Mouse (Mus musculus): ENCODE measurements at regions not wholly inside any gene's neighbourhood (a gene's known extent, or its start where the extent isn't known, plus 50 kb on each side); places are given as distances from the start of the nearest gene placed in this dataset.

- TF ChIP-seq CTCF (IDR thresholded peaks at IDR 0.05; ENCODE audit: borderline replicate concordance, extremely low read depth, insufficient read depth, insufficient read length): no peak
- TF ChIP-seq POLR2A (IDR thresholded peaks at IDR 0.05; ENCODE audit: borderline replicate concordance, extremely low read depth, insufficient read depth, insufficient read length, poor library complexity, severe bottlenecking): no peak
- no peak for DNase-seq (ENCODE audit: low read depth)
Observed at GRCm38 (mm10) chr6:127263903-127264680, 112.1 kb upstream of the Ccnd2 start.

- no peak for TF ChIP-seq CTCF (IDR thresholded peaks at IDR 0.05; ENCODE audit: borderline replicate concordance, extremely low read depth, insufficient read depth, insufficient read length)
- TF ChIP-seq POLR2A (IDR thresholded peaks at IDR 0.05; ENCODE audit: borderline replicate concordance, extremely low read depth, insufficient read depth, insufficient read length, poor library complexity, severe bottlenecking): no peak
- DNase-seq (ENCODE audit: low read depth): no peak
Observed at GRCm38 (mm10) chr6:127265063-127265775, 113.2 kb upstream of the Ccnd2 start.

DNA sequence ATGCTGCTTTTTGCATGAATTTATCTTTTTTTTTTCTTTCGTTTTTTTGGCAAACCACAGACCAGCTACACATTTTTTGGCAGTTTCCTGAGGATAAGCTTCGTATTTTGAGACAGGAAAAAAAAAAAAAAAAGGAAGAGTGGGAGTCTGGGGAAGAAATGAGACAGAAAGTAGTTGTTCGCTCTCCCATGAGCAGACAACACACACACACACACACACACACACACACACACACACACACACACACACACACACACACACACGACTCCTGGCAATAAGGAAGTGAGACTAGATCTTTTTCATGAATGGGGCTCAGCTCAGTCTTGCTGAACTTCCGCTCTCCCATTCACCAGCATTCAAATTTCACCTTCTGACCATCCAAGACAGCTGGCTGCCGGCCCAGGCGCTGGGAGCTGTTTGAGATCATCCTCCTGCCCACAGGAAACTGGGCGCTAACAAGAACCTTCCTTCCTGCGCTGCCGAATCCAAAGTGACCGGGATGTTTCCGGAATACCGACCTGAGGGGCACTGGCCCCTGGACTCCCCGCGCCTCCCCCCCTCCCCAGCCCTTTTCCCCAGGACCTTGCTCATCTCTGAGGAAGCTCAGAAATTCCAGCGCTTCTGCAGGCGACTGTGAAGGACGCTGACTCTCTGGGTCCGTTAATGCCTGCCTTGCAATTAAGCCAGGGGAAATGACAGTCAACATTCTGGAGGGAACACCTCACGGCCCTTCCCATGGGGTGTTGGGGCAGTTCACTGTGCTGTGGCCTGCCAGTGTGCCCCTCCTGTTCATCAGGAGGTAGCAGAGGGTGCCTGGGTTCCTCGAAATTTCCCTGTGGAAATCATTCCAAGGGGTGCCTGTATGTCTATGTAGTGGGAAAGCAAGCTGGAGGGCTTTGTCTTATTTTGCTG, 114.2 kb upstream of the Ccnd2 start:
- peak; percentile 90 for DNase-seq (ENCODE audit: low read depth)
- TF ChIP-seq POLR2A (IDR thresholded peaks at IDR 0.05; ENCODE audit: borderline replicate concordance, extremely low read depth, insufficient read depth, insufficient read length, poor library complexity, severe bottlenecking) (no peak), CTCF (IDR thresholded peaks at IDR 0.05; ENCODE audit: borderline replicate concordance, extremely low read depth, insufficient read depth, insufficient read length) (no peak)

GRCm38 (mm10) chr6:127266813-127267165, 114.8 kb upstream of the Ccnd2 start:
- TF ChIP-seq POLR2A (IDR thresholded peaks at IDR 0.05; ENCODE audit: borderline replicate concordance, extremely low read depth, insufficient read depth, insufficient read length, poor library complexity, severe bottlenecking) (no peak), CTCF (IDR thresholded peaks at IDR 0.05; ENCODE audit: borderline replicate concordance, extremely low read depth, insufficient read depth, insufficient read length) (peak; percentile 48; the same call in 1 of the 2 replicates)
- peak; percentile 47 for DNase-seq (ENCODE audit: low read depth)

DNA sequence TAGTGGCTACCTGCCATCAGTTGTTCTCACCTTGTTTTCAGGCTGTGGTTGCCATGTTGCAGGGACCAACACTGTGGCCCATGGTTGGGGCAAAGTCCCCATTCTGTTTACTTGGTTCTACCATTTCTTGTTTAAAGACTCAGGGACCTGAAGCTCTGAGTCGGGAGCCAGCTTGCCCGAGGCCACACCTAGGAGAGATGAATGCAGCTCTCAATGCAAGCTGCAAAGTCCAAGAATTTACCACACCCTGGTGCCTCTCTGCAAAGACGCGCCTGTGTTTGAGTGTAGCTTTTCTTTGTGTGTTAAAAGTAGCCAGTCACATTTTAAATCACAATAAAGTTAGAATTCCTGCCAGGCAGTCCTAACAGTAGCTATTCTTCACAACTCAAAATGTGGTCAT, 117.0 kb upstream of the Ccnd2 start:
- TF ChIP-seq CTCF (IDR thresholded peaks at IDR 0.05; ENCODE audit: borderline replicate concordance, extremely low read depth, insufficient read depth, insufficient read length) (no peak), POLR2A (IDR thresholded peaks at IDR 0.05; ENCODE audit: borderline replicate concordance, extremely low read depth, insufficient read depth, insufficient read length, poor library complexity, severe bottlenecking) (no peak)
- no peak for DNase-seq (ENCODE audit: low read depth)

DNA sequence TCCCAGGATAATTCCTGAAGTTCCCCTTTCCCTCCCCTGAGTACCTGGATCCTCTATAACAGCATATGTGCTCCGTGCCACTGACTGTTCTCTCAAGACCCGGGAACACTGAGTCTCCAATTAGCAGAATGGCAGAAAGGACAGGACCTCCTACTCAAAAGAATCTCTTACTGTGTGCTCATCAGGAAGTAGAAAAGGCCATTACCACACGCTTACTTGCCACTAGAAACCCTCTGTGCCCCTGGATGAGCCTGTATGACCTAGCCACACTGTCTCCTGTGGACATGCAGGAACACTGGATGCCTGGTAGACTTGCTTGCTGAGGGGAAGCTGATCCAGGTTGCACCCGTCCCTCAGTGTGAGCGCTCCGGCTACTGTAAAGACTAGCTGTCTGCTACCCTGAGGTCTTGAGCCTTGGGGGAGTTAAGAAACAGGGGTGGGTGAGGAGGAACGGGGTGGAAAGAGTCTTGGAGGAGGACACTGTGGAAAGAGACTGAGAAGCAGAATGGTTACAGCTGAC, 117.6 kb upstream of the Ccnd2 start:
- DNase-seq (ENCODE audit: low read depth): no peak
- TF ChIP-seq CTCF (IDR thresholded peaks at IDR 0.05; ENCODE audit: borderline replicate concordance, extremely low read depth, insufficient read depth, insufficient read length) (no peak), POLR2A (IDR thresholded peaks at IDR 0.05; ENCODE audit: borderline replicate concordance, extremely low read depth, insufficient read depth, insufficient read length, poor library complexity, severe bottlenecking) (no peak)

DNA sequence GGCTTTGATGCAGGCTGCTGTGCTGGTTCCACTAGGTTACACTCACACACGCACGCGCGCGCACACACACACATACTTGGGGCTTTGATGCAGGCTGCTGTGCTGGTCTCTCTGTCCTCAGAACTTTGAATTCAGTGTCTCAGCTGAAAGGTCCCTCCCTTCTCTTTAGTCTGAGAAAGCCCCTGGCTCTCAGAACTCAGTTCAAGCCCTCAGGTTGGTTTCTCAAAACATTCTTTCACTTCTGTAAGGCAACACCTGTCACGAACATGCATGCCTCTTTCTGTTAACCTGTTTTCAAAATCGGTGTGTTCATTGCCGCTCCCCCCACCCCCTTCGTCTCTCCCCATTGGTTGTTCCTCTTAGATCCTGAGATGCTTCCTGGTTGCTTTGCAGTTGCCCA, 118.8 kb upstream of the Ccnd2 start:
- TF ChIP-seq CTCF (IDR thresholded peaks at IDR 0.05; ENCODE audit: borderline replicate concordance, extremely low read depth, insufficient read depth, insufficient read length) (no peak), POLR2A (IDR thresholded peaks at IDR 0.05; ENCODE audit: borderline replicate concordance, extremely low read depth, insufficient read depth, insufficient read length, poor library complexity, severe bottlenecking) (no peak)
- no peak for DNase-seq (ENCODE audit: low read depth)

- DNase-seq (ENCODE audit: low read depth): no peak
- TF ChIP-seq POLR2A (IDR thresholded peaks at IDR 0.05; ENCODE audit: borderline replicate concordance, extremely low read depth, insufficient read depth, insufficient read length, poor library complexity, severe bottlenecking) (no peak), CTCF (IDR thresholded peaks at IDR 0.05; ENCODE audit: borderline replicate concordance, extremely low read depth, insufficient read depth, insufficient read length) (no peak)
Observed at GRCm38 (mm10) chr6:127271418-127271817, 119.4 kb upstream of the Ccnd2 start.

DNA sequence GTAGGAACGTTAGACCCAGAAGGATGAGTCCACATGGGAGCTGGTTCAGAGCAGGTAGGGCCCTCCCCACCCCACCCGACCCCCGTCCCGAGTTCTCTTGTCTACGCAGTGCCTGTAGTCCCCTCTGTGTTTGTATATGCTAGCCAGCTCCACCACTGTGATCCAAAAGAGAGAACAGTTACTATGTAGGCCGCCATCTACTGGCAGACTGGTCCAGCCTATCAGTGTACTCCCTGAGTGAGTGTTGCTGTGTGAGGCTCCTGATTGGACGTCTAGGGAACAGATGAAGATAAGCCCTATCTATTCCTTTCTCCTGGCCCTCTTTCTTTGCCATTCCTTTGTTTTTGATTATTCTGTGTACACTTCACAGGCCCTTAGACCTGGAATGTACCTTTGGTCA, 120.6 kb upstream of the Ccnd2 start:
- DNase-seq (ENCODE audit: low read depth): no peak
- TF ChIP-seq CTCF (IDR thresholded peaks at IDR 0.05; ENCODE audit: borderline replicate concordance, extremely low read depth, insufficient read depth, insufficient read length): no peak
- no peak for TF ChIP-seq POLR2A (IDR thresholded peaks at IDR 0.05; ENCODE audit: borderline replicate concordance, extremely low read depth, insufficient read depth, insufficient read length, poor library complexity, severe bottlenecking)

- DNase-seq (ENCODE audit: low read depth): no peak
Observed at GRCm38 (mm10) chr6:127274732-127275429, 122.9 kb upstream of the Ccnd2 start.

More at GRCm38 (mm10) chr6:127274732-127275429, 122.9 kb upstream of the Ccnd2 start:
- TF ChIP-seq POLR2A (IDR thresholded peaks at IDR 0.05; ENCODE audit: borderline replicate concordance, extremely low read depth, insufficient read depth, insufficient read length, poor library complexity, severe bottlenecking) (no peak), CTCF (IDR thresholded peaks at IDR 0.05; ENCODE audit: borderline replicate concordance, extremely low read depth, insufficient read depth, insufficient read length) (no peak)
